Mouse (Mus musculus): Measurements from ENCODE around the gene Cib1.

Cib1 gene

DNA sequence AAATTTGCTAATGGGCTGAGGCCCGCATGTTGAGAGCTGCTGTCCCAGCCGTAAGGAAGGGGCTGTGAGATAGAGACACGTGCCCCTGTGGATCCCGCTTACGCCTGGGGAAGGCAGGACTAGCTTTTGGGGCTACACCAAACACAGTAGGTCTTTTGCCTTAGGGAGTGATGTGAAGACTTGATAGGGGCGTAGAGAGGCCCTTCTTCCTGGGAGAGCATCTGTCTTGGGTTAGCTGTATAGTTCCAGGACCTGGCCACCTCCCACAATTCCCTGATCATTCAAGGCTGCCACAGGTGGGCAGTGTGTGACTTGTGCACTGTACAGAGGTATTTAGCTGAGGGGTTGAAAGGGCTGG lies 32.0 kb downstream of the Cib1 start:
- DNase-seq: no peak

DNA sequence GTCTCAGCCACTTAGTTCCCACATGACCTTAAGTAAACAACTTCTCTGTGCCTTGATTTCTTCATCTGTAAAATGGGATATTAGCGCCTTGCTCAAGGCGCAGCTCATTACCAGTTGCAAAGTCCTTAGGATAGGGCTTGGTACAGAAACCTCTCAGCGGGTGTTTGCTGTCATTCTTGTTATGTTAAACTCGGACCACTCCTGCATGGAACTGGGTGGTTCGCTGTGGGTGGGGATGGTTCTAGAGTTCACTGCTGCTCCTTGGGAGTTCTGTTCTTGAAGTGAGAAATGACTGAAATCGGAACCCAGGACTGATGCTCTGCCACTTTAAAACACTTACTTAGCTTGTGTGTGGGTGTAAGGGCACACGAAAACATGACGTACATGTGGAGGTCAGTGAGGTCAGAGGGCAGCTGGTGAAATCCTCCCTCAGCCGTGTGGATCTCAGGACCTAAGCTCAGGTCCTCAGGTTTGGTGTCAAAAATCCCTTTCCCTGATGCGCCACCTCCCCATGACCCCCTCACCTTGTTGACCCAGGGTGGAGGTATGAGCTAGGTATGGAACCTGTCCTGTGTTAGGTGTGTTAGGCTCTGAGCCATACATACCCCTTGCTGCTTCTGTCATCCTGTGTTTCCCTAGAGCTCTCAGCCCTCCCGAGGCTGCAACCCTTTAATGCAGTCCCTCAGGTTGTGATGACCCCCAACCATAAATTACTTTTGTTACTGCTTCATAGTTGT lies 32.6 kb downstream of the Cib1 start:
- DNase-seq: no peak

DNA sequence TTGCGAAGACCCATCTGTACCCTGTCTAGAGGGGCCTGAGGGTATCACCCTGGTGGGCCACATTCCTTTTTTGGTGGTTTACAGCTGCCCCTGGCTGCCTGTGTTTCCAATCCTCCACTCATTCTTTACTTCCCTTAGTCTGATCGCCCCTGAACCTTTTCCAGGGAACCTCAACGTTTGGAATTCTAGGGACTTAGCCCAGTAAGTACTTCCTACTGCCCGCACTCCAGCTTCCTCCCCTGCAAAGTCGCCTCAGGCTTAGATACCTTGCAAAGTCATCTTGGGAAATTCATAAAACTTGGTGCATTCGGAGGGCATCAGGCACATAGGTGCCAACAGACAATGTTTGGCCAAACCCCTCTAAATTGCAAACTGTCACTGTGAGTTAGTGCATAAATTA lies 33.3 kb downstream of the Cib1 start:
- no peak for DNase-seq

DNA sequence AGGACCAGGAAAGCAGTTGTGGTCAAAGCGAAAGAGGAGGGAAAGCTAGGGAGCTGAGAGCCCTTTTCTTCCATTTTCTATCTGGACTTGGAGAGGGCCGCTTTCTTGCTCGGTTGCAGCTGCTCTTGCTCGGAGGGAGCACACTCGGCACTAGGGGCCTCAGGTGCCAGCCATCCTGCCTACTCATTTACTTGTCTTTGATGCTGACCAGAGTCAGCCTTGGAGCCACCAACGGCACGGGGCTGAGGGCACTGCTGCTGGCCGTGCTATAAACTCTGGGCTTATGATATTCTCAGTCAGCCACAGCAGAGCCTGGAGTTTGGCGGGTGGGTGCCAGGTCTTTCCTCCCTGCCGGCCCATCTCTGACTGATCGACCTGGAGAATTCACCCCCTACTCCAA lies 33.8 kb downstream of the Cib1 start:
- DNase-seq: no peak

DNA sequence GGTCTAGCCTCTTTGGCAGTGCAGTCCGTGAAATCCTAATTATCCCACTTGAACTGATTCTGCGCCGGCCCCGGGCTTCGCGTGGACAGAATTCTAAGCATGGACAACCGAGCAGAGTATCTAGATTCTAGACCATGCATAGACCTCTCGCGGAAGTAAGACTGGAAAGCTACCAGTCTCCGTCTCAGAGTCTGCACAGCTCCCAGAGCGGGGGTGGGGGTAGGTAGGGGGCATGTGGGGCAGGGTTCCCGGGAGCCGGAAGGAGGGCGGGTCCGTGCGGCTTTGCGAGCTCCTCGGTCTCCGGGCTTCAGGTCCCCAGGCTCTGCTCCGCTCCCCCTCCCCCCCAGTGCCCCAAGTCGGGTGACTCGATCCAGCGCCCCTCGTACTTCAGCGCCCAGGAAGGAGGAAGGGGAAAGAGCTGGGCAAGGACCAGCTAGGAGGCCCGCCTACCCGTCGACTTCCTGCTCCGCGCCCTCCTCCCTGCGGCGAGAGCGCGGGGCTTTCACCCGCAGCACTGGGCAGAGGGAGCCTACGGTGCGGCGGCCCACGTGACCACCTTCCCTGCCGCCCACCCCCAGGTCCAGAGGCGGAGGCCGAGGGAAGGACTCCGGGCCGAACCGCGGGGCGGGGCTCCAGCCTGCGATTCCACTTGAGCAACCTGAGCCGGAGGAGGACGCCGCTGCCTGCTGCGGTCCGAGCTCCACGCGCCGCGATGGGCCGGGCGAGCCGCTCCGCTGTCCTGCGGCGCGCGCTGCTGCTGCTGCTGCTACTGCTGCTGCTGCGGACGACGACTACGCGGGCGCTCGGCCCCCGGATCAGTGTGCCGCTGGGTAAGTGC lies 34.5 kb downstream of the Cib1 start:
- DNase-seq: peak; percentile 93

DNA sequence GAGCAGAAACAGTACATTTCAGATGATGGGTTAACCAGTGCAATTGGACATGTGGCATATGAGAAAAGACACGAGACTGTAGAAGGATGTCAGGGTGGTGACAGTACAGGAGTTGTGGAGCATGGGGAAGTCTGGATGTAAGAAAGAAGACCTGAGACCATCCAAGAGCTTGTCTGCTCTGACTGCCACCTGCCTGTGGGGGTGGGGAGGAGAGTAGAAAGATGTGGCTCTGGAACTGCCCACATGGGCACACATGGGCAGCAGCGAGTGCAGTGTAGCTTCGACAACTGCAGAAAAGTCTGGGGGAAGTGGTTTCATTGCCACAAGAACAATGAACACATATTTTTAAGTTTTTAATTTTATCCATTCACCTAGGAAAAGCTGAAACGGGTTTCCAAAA lies 35.2 kb downstream of the Cib1 start:
- peak; percentile 52 for DNase-seq

DNA sequence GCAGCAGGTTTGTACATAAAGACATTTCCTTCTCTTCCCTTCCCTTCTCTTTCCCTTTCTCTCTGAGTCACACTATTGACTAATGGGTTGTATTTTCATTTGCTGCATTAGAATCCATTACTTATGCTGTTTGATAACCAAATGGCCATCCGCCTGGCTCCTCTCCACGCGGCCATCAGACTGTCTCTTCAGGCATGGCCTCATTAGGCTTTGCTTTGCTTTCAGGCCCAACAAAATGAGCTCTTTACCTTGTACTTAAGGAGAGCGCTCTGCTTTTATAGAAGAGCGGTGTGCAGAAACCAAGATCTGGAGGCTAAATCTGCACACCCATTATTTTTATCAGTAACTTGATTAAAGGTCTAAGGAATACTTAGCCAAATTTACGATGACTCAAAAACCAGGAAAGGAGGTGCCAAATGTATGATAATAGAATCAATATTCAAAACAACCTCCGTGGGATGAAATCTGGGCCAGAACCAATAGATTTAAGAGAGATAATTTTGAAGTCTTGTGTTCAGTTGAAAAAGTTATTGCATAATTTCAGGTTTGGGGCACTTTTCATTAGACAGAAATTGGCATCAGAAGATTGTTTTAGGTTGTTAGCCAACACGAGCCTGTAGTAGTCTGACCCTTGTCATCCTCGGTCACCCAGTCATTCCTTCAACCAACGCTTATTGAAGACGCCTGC lies 36.9 kb downstream of the Cib1 start:
- DNase-seq: no peak

DNA sequence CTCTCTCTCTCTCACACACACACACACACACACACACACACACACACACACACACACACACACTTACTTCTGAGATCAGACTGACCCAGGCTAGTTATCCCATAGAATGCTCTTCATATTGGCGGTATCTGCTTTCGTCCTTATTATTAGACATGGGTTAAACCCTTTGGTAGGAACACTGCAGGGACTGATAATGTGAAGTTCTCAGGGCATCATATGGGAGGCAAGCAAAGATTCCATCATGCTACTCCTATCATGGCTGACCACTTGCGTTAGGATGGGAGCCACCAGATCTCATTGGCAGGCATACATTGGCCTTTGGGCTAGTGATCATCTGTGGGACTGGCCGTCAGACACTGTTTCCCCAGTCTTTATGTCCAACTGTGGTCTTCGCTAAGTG lies 37.5 kb downstream of the Cib1 start:
- DNase-seq: no peak

DNA sequence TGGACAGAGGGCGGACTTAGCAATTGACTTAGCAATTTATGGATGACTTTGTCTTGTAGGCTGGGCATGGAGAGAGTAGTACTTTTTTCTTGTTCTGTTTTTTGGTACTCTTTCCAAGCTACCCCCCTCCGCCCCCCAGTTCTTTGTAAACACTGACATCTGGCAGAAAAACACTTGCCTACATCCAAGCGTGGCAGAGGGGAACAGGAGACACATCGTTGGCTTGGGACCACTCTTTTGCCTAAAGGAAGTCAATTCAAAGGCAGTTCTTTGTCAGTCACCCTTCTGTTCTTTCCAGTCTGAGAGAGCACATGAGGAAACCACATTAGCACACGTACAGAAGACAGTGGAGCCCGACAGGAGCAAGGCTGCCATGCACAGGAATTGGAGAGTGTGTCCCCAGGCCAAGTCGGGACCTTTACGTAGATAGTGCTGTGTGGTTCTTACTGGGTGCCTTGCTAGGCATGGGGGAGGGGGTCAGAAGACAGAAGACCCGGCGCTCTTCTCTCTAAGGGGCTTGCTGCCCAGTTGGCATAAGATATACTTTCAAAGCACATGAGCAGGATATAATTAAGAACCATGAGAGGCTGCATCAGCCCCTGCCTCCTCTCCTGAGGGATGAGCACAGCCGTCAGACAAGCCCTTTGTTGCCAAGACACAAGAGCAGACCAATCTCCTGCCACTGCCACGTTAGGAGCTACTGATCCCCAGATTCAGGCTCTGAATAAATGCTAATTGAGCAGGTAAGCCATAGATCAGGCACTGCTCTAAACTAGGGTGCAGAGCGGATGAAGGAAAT lies 38.5 kb downstream of the Cib1 start:
- no peak for DNase-seq

DNA sequence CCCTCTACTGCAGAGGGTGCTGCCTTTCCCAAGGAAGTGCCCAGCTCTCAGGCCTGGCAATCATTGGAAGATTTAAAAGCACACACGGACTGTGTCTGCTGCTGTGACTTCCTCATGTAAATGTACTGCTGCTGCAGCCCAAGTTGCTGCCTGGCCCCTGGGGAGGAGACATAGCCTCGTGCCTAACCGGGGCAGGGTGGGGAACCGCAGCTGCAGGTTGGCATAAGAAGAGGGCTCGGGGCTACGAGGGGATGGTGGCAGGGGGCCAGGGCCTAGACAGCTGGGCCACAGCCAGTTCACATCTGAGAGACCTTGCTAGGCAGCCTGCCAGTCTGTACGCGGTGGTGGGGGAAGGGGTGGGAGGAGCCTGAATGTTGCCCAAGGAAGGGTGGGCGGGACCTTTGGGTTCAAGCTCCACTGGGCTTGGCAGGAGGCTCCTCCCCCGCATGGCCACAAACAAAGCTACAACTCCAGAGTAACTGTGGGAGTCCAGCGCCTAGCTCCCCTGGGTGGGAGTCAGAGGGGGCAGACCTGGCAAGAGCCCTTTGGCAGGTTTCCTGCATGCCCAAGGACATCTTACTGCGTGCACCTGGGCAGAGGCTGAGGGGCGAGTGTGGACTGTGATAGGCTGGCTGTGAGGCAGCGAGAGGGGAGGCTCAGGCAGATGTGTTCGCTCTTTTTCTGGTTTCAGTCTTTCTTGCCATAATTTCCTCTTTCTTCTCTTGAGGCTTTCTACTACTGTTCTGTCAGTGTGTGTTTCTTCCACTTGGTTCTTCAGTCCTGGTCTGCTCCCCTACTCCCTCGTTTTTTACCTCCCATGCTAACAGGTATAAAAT lies 40.2 kb downstream of the Cib1 start:
- peak; percentile 97 for DNase-seq

DNA sequence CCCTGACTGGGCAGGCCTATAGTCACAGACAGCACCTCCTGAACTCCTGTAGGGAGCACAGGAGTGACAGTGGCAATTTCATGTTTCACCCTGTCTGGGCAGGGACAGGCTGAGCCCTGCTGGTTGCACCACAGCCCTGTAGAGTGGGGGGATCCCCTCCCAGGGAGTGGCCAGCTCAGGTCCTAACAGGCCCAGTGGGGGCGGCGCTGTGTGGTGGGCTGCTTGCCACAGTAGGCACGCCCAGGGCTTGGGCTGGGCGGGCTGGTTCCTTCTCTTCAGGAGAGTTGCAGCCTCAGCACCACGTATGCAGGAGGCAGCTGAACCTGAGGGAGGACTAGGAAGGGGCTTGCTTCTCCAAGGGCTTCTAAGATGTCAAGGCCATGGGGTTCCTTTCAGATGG lies 41.2 kb downstream of the Cib1 start:
- no peak for DNase-seq

DNA sequence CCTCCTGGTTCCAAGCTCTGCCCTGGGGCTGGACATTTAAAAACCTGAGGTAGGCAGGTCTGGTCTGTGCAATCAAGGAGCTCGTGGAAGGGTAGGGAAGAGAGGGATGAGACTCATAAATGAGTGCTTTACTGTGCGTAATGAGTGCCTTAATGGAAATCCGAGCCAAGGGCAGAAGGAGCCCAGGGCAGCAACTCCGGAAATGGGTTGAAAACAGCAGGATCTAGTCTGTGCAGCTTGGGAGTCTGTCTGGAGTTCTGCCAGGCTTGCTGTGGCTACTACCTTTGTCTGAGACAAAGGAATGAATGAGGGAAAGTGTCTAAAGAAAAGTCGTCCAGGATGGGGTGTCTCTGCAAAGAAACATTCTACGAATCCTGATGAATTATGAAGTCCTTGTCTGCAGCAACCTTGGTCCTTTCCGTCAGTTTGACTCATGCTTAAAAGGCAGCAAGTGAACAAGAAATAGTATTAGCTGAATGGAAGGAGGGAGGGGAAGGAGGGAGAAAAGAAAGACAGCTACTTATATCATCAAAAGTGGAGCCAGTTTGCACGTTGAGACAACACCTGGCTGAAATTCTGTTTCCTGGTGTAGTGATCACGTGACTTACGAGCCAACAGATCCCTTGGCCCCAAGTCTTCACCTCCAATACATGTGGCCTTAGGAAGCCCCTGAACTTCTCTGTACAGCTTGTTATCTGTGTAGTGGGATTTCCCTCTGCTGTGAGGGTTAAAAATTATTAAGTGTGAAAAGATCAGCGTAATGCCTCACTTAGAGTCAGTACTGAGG lies 43.3 kb downstream of the Cib1 start:
- DNase-seq: no peak

DNA sequence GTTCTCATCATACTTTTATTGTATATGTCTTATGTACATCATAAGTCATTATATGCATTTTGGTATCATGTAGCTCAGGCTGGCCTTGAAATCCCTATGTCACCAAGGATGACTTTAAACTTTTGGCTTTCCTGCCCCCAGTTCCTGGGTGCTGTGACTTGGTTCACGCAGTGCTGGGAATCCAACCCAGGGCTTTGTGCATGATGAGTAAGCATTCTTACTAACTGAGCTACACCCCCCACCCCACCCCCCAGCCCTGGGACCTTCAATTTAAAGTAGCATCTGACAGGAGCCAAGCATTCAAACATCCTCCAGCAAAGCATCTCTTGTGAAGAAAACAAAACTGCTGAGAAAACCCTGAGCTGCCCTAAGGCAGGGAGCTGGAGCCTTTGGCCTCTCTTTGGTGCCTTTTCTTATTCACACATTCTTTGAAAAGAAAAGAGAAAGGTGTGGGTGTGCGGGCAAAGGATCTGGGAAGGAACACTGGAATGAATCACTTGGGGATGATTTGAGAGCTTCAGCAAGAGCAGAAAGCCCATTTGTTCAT lies 44.0 kb downstream of the Cib1 start:
- DNase-seq: no peak

DNA sequence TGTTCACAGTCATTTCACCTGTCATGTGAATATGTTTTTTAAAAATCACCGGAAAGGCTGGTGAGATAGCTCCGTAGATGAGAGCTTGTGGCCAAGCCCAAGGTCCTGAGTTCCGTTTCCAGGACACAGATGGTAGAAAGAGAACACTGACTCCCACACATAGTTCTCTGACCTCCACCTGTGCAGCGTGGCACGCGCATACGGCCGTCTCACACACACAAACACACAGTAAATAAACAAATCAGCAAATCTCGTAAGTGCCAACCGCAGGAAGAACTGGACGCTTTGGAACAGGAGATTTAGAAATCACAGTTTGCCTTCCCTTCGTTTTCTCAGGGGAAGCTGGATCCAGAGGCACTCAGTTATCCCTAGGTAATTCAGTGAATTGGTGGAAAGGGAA lies 45.1 kb downstream of the Cib1 start:
- no peak for DNase-seq

DNA sequence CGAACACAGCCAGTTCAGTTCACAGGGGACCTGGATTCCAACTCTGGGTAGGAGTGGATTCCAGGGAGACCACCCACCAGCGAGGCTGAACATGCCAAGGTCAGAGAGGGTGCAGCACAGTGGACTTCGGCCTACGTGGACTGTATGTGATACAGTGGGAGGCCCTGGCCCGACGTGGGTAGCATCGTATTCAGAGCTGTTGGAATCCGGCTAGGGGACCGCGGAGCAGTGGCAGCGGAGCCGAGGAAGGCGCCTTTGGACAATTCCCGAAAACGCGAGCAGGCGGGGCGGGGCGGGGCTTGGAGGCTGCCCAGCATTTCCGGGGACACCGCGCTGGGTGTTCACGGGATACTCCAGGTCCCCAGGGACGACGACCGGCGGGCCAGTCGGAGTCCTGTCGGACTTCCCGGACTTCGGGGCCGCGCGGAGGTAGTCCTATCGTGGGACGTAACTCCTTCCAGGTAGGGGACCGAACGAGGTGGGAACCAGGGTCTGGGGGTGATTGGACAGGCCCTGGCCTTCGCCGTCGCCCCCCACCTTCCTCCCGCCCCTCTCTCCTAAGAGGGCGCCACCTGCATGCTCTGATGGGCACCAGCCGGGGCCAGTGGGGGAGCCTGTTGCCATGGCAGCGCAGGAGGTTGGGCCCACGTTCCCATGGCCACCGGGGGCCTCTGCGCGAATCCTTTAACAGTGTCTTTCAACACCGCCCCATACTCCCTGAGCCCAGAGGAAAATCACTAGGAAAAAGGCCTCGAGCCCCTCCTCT lies 45.9 kb downstream of the Cib1 start, which contains the start of gene Sema4b:
Gene Sema4b, plus strand, starts transcription at position 311 of the 766 bp plus-strand sequence.
- DNase-seq: peak; percentile 96

DNA sequence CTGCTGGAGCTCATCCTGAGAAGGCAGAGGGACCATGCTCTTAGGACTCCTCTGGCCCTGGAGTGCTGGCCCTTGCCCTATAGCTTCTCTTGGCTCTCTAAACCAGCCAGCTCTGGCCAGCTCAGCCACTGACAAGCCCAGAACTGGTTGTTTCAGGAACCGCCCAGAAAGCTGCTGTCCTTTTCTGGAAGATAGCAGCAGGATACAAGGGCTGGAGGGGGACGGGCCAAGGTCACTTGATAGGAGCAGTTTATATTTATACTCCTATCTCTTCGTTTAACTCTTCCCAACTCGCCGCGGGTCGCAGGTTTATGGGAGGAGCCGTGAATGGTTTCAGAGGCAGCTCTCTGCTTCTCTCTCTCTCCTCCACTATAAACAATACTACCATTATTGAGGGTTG lies 46.6 kb downstream of the Cib1 start:
- no peak for DNase-seq

DNA sequence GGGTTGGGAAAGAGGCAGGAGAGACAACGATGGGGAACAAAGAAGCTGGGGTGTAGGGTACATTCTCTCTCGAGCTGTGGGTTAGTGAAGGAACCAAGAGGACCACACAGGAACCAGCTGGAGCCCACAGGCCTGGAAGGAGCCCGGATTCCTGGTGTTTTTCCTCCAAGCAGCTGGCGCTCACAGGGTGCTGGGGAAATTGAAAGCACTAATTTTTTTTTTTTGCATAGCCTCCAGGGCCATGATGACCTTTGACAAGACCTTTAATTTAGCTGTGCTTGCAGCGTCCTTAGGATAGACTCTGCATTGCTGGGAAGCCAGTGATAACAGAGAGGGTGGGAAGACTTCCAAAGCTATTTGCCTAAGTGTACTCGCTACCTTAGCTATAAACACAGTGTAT lies 47.6 kb downstream of the Cib1 start:
- no peak for DNase-seq

DNA sequence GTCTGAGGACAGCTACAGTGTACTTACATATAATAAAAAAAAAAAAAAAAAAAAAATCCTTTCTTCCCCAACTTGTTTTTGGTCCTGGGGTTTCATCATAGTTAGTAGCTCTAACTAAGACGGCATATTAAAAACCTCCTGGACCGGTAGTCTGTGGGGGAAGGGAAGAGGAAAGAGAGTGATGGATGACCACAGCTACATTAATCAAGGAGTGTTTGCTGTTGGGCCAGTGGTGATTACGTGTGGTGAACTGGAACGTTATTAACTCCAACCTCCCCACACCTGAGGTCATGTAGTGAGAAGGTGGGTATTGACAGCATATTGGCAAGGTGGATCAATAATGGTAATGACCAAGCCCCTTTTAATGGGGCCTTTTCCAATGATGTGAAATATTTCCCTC lies 48.1 kb downstream of the Cib1 start:
- DNase-seq: no peak

DNA sequence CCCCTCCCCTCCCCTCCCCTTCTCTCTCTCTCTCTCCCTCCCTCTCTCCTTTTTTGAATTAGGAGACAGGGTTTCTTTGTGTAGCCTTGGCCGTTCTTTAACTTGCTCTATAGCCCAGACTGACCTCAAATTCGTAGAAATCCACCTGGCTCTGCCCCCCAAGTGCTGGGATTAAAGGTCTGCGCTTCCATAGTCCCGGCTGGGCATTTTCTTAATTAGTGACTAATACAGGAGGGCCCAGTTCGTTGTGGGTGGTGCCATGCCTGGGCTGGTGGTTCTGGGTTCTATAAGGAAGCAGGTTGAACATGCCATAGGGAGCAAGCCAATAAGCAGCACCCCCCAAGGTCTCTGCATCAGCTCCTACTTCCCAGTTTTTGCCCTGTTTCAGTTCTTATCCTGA lies 48.6 kb downstream of the Cib1 start:
- no peak for DNase-seq

DNA sequence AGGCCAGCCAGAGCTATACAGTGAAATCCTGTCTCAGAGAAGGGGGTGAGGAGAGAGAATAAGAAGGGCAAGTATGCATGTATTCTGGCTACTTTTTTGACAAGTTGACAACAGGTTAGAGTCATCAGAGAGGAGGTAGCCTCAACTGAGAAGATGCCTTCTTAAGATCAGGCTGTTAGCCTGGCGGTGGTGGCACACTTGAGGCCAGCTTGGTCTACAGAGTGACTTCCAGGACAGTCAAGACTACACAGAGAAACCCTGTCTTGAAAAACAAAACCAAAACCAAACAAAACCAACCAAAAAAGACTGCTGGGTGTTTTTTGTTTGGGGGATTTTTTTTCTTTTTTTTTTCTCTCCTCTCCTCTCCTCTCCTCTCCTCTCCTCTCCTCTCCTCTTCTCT lies 49.1 kb downstream of the Cib1 start:
- no peak for DNase-seq

Measured in retina, postnatal 1 day (tissue).